Mouse (Mus musculus) kidney, postnatal 10 days (tissue): ENCODE data around the gene Dcaf12l1.
A peak's percentile ranks its signal among the peaks of the same experiment; 100 is the strongest.
"Not testable (repeated sequence)": the region's sequence is repeated elsewhere in the genome, so short reads cannot be mapped to it uniquely, and the experiment has no call there.

Experiments
- DNase-seq: peaks from one replicate; pipeline ENCODE4 v3.0.0; 2021; ENCODE audit warnings: mixed read lengths

Dcaf12l1 gene

DNA sequence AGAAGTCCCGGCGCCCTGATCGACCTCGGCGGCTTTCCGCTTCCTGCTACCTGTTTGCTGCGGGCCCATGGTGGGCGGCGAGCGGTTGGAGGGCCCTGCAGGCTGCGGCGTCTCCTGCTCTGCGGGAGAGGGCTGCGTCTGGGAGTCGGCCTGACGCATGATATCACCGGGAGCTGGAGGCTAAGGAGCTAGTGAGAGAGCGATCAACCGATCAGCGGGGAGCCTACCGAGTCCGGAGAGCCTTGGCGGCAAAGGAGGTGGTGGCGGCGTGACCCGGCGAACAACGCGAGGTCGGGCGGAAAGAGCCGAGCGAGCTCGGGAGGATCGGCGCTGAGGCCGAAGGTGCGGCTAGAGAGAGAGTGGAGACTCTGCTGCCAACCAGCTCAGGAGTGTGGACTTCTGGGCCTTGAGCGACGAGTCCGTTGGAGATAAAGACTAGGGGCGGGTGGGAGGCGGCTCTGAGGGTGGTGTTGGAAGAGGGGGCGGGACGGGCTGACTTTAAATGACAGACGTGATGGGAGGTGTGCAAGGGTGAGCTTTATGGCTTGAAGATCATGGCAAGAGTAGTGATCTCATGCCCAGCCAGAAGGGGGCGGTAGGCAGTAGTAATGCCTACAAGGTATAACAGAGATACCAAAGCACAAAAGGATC, at the start of gene Dcaf12l1:
Gene Dcaf12l1, minus strand, starts transcription at position 437 of the 651 bp plus-strand sequence.
- peak; percentile 71 for DNase-seq

GRCm38 (mm10) chrX:44809356-44809755, 19.4 kb upstream of the Dcaf12l1 start:
- DNase-seq = not testable (repeated sequence)

- no peak for DNase-seq
Measured at GRCm38 (mm10) chrX:44789036-44789760, 799 bp downstream of the Dcaf12l1 start.
